Mouse (Mus musculus) lung, postnatal 0 days (tissue): Measurements from ENCODE around the gene Clic3. TPM values are rescaled to one million over a fixed set of nuclear protein-coding genes. Genes with fewer than 3 reads are reported as not detected.

Source experiments
- ATAC-seq: fragments of 200-750 bp; cut with Nextera tagmentation; 2 replicates; pipeline ENCODE4 v1.8.0; 2017; ENCODE audit warnings: moderate library complexity
- DNase-seq: peaks from one replicate; pipeline ENCODE4 v3.0.0-alpha.2; 2016; ENCODE audit warnings: low spot score
- H3K27ac ChIP-seq: fragments of 300-500 bp; sonication (generic); 2 replicates; pipeline ENCODE4 v1.5.1; 2014; ENCODE audit warnings: antibody characterized with exemption, mild to moderate bottlenecking, low read length, mixed read lengths
- H3K27me3 ChIP-seq: fragments of 300-500 bp; sonication (generic); replicated peaks from 2 replicates; pipeline ENCODE4 v1.6.1; 2014; ENCODE audit warnings: low read length, mixed read lengths; ENCODE audit not compliant: insufficient read depth
- H3K36me3 ChIP-seq: fragments of 300-500 bp; sonication (generic); 2 replicates; pipeline ENCODE4 v1.6.1; 2014; ENCODE audit warnings: low read length, mixed read lengths; ENCODE audit not compliant: insufficient read depth
- H3K4me1 ChIP-seq: fragments of 300-500 bp; sonication (generic); 2 replicates; pipeline ENCODE4 v1.6.1; 2014; ENCODE audit warnings: antibody characterized with exemption, low read depth, low read length, mixed read lengths; ENCODE audit not compliant: insufficient read depth
- H3K4me2 ChIP-seq: fragments of 300-500 bp; sonication (generic); replicated peaks from 2 replicates; pipeline ENCODE4 v1.6.1; 2014; ENCODE audit warnings: low read depth, mild to moderate bottlenecking, low read length, moderate library complexity, mixed read lengths
- H3K4me3 ChIP-seq: fragments of 300-500 bp; sonication (generic); 2 replicates; pipeline ENCODE4 v1.5.1; 2014; ENCODE audit warnings: low read depth, low read length
- H3K9ac ChIP-seq: fragments of 300-500 bp; sonication (generic); replicated peaks from 2 replicates; pipeline ENCODE4 v1.6.1; 2014; ENCODE audit warnings: low read depth, mild to moderate bottlenecking
- H3K9me3 ChIP-seq: fragments of 300-500 bp; sonication (generic); 2 replicates; pipeline ENCODE4 v1.6.1; 2016; ENCODE audit warnings: low read length, mixed read lengths
- CTCF ChIP-seq: IDR thresholded peaks from 2 replicates; pipeline ENCODE4 v1.5.1; 2016; ENCODE audit warnings: antibody characterized with exemption, mild to moderate bottlenecking
- EP300 ChIP-seq: IDR thresholded peaks from 2 replicates; pipeline ENCODE4 v1.6.1; 2016; ENCODE audit warnings: antibody characterized with exemption, mild to moderate bottlenecking, control low read depth
- WGBS: fragments of 180-500 bp; shearing (Covaris S2); extraction: QIAGEN DNeasy Blood & Tissue Kit; methylation state at CpG from one replicate; pipeline ENCODE4 v1.1.7; 2014; 5-methylcytosine and 5-hydroxymethylcytosine counted together
- polyA plus RNA-seq: library from polyadenylated mRNA; unstranded; fragments of >200 nt; fragmentation: Nextera tagmentation; extraction: Ambion mirVana; gene quantifications from 2 replicates; pipeline ENCODE4 v1.2.1, GENCODE M21; 2015

The Clic3 gene
- polyA plus RNA-seq, 1 experiment from 2014 or later, result 633 TPM

- DNase-seq, result no peak
- H3K4me1 ChIP-seq, result peaks cover 8% of the 10 kb centered on the region; the same call in 1 of the 2 replicates
- H3K9me3 ChIP-seq, result no peaks in the 10 kb centered on the region
- TF ChIP-seq CTCF (no peak), EP300 (no peak)
- peak overlapping the region; percentile 76 for H3K4me2 ChIP-seq
- 30% methylated on average over 5 of the region's 5 CpGs for WGBS
- peak overlapping the region; percentile 68 for H3K4me3 ChIP-seq
- H3K27me3 ChIP-seq, result no peaks in the 10 kb centered on the region
- no peak for ATAC-seq
- H3K27ac ChIP-seq, result peak overlapping the region; percentile 93
- H3K9ac ChIP-seq, result peak overlapping the region; percentile 54
- no peaks in the 10 kb centered on the region for H3K36me3 ChIP-seq
Observed at GRCm38 (mm10) chr2:25460135-25460534, 3.5 kb downstream of the Clic3 start.

DNA sequence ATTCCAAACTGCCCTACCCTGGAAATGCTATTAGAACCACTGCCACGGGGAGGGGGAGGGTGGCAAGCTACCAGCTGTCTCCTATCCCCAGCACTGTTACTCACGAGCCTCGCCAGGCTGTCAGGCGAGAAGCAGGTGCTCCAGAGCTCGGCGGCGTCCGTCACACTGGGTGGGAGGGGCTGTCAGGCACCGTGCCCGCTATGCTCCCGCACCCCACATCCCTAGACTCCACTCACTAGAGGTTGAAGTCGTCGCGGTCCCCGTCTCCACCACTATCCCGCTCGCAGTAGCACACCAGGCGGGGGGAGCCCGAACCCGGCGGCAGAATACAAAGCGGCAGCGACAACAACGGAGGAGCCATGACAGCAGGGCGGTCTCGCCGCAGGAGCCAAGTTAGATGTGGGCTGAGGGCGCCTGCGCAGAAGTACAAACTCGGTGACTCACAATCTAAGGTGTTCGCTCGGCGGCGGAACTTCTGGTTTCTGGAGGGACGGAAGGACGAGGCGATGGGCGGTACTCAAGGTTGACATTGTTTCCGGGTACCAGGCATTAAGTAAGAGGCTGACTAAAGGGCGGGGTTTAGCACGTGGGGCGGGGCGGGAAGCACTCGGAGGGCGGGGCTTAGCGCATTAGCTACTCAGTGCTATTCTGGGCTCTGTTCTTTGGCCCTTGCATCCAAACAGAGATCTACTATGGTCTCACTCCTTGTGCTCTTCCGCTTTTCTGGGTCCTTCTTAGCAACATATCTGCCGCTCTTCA, 4.1 kb downstream of the Clic3 start, which contains the start of gene Paxx:
TSS of gene Paxx (minus strand) at position 544 of the 759 bp plus-strand sequence.
- Histone ChIP-seq H3K9me3 (no peaks in the 10 kb centered on the region), H3K4me2 (peak within 1 kb of the TSS; percentile 76), H3K27me3 (no peaks in the 10 kb centered on the region), H3K4me1 (peaks cover 8% of the 10 kb centered on the region; the same call in 1 of the 2 replicates), H3K9ac (peak within 1 kb of the TSS; percentile 54), H3K36me3 (no peaks in the 10 kb centered on the region), H3K27ac (peak within 1 kb of the TSS; percentile 93), H3K4me3 (peak within 1 kb of the TSS; percentile 68)
- ATAC-seq, result peak; percentile 78
- WGBS, result under 1% methylated on average over 48 of the region's 48 CpGs
- TF ChIP-seq EP300, result peak; percentile 59
- no peak for TF ChIP-seq CTCF
- DNase-seq, result peak; percentile 100

GRCm38 (mm10) chr2:25461407-25461806, 4.8 kb downstream of the Clic3 start:
- Histone ChIP-seq H3K4me2 (peak overlapping the region; percentile 76), H3K36me3 (no peaks in the 10 kb centered on the region), H3K27me3 (no peaks in the 10 kb centered on the region), H3K4me1 (peaks cover 8% of the 10 kb centered on the region; the same call in 1 of the 2 replicates), H3K27ac (peak overlapping the region; percentile 71), H3K9ac (no peak overlapping the region), H3K9me3 (no peaks in the 10 kb centered on the region), H3K4me3 (peak overlapping the region; percentile 68)
- no peak for ATAC-seq
- TF ChIP-seq CTCF (no peak), EP300 (no peak)
- WGBS, result 13% methylated on average over 3 of the region's 3 CpGs
- no peak for DNase-seq

- Histone ChIP-seq H3K4me3 (no peak overlapping the region), H3K9me3 (no peaks in the 10 kb centered on the region), H3K4me1 (peaks cover 8% of the 10 kb centered on the region; the same call in 1 of the 2 replicates), H3K27ac (no peak overlapping the region), H3K27me3 (no peaks in the 10 kb centered on the region), H3K4me2 (no peak overlapping the region), H3K9ac (no peak overlapping the region), H3K36me3 (no peaks in the 10 kb centered on the region)
- TF ChIP-seq EP300 (no peak), CTCF (no peak)
- DNase-seq (no peak), ATAC-seq (no peak)
- WGBS, result 77% methylated on average over 3 of the region's 3 CpGs
Observed at GRCm38 (mm10) chr2:25463630-25464029, 7.0 kb downstream of the Clic3 start.

DNA sequence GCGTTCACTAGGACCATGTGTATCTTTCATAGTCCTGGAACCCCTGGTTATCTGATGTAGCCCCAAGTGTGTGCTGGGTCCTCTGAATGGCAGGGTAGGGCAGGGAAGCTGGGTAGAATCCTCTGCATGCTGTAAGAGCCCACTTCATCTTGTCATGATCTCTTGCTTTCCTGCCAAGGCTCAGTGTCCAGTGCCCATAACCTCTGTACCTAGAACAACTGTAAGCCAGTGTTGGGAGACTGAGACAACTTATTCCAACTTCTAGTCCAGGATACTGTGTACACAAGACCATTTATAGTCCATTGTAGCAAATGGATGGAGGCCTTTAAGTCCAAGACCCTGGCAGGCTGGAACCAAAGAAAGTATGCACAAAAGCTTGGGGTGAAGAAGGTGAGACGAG, 8.6 kb downstream of the Clic3 start:
- 66% methylated on average over 2 of the region's 2 CpGs for WGBS

DNA sequence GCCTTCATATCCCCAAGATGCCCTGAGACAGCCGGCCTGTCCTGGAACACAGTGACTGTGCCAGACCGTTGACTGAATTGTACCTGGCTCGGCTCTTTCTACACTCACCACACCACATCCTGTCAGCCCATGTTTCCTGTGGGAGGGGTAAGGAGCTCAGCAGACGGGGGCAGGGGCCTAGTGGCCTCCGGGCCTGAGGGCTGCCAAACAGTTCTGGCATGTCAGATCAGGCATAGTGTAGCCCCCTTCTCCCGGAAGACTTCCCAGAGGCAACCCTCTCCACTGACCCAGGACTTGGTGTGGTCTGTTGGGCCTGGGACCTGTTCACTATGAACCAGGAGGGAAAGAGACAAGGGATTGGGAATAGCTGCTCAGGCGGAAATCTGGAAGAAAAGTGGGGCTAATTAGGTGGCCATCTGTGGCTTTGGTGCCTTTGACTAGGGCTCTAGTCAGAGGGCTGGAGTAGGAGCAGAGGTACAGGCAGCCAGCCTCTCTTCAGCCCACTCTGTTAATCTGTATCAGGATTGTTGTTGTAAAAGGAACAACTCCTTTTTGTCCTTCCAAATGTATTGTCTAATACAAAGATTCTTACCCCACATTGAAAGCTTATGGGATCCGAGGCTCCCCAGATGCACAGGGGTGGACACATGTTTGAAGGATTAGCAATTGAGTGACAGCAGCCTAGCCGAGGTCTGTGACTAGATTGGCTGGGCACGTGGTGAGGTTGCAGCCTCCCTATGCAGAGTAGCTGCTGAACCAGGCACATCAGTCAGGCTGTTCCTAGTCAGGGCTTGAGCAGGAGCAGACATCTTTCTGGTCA, 9.4 kb downstream of the Clic3 start:
- no peaks in the 10 kb centered on the region for H3K27me3 ChIP-seq
- no peak overlapping the region for H3K4me3 ChIP-seq
- no peak overlapping the region for H3K9ac ChIP-seq
- no peaks in the 10 kb centered on the region for H3K4me1 ChIP-seq
- no peak overlapping the region for H3K27ac ChIP-seq
- H3K4me2 ChIP-seq, result no peak overlapping the region
- no peaks in the 10 kb centered on the region for H3K9me3 ChIP-seq
- TF ChIP-seq CTCF (no peak), EP300 (no peak)
- 44% methylated on average over 10 of the region's 10 CpGs for WGBS
- DNase-seq (no peak), ATAC-seq (no peak)
- no peaks in the 10 kb centered on the region for H3K36me3 ChIP-seq

More for the DNA sequence above, 8.6 kb downstream of the Clic3 start:
- Histone ChIP-seq H3K4me2 (no peak overlapping the region), H3K9ac (no peak overlapping the region), H3K4me1 (peaks cover under 1% of the 10 kb centered on the region; the same call in 1 of the 2 replicates), H3K4me3 (no peak overlapping the region), H3K9me3 (no peaks in the 10 kb centered on the region), H3K27me3 (no peaks in the 10 kb centered on the region), H3K27ac (no peak overlapping the region), H3K36me3 (no peaks in the 10 kb centered on the region)
- DNase-seq (no peak), ATAC-seq (no peak)
- TF ChIP-seq CTCF (no peak), EP300 (no peak)
